ENCODE assay signal across 7 mouse cellular contexts in genomic region chr6:116337466-116337834, GRCm38 (mm10). TPM values are rescaled to one million over a fixed set of nuclear protein-coding genes. Genes with fewer than 3 reads are reported as not detected.
DNase-seq lines count a peak whose midpoint lies in the region; ATAC-seq lines count a peak whose summit lies in the region.

No protein-coding gene starts in this region.

- no peaks in the 10 kb centered on the region for H3K36me3 ChIP-seq in lung, embryonic 16.5 days (ENCODE audit: control insufficient read depth, insufficient read depth, low read length)
- 0 out of 2 replicates have a peak, but pooled peaks cover 4% of the 10 kb centered on the region for H3K36me3 ChIP-seq in forebrain, embryonic 10.5 days (replicated peaks)
- no peaks in the 10 kb centered on the region for H3K36me3 ChIP-seq in limb, embryonic 12.5 days
- no peaks in the 10 kb centered on the region for H3K36me3 ChIP-seq in stomach, embryonic 14.5 days (ENCODE audit: control insufficient read depth, insufficient read depth, low read length)

- ATAC-seq in lung, embryonic 16.5 days (ENCODE audit: low read depth): no peak
- ATAC-seq in limb, embryonic 12.5 days (ENCODE audit: insufficient number of reproducible peaks, insufficient read depth, low FRiP score, low TSS enrichment, low read depth): peak; percentile 43; the same call in 1 of the 2 replicates
- no peak for ATAC-seq in stomach, embryonic 14.5 days (ENCODE audit: insufficient number of reproducible peaks, insufficient read depth, low FRiP score, low read depth)

- H3K27ac ChIP-seq in lung, embryonic 16.5 days (ENCODE audit: low read length): no peak overlapping the region
- H3K27ac ChIP-seq in forebrain, embryonic 10.5 days: peak overlapping the region; percentile 92
- no peak overlapping the region for H3K27ac ChIP-seq in limb, embryonic 12.5 days
- no peak overlapping the region for H3K27ac ChIP-seq in stomach, embryonic 14.5 days (ENCODE audit: low read length)

- DNase-seq in lung, postnatal 4 days: no peak
- DNase-seq in forebrain, embryonic 10.5 days (ENCODE audit: extremely low spot score, low spot score): no peak
- no peak for DNase-seq in layer of hippocampus, adult 11-12 months (ENCODE audit: low spot score)
- no peak for DNase-seq in spleen, adult 12 weeks (ENCODE audit: low spot score)

- peaks cover 3% of the 10 kb centered on the region; the same call in 1 of the 2 replicates for H3K4me1 ChIP-seq in lung, embryonic 16.5 days (replicated peaks; ENCODE audit: control insufficient read depth, insufficient read depth, low read length)
- peaks cover 13% of the 10 kb centered on the region for H3K4me1 ChIP-seq in forebrain, embryonic 10.5 days
- no peaks in the 10 kb centered on the region for H3K4me1 ChIP-seq in limb, embryonic 12.5 days (replicated peaks)
- no peaks in the 10 kb centered on the region; the same call in 1 of the 2 replicates for H3K4me1 ChIP-seq in stomach, embryonic 14.5 days (ENCODE audit: control insufficient read depth, insufficient read depth, low read length)

- H3K9me3 ChIP-seq in lung, embryonic 16.5 days (ENCODE audit: control insufficient read depth, low read length): no peaks in the 10 kb centered on the region
- no peaks in the 10 kb centered on the region for H3K9me3 ChIP-seq in forebrain, embryonic 10.5 days
- H3K9me3 ChIP-seq in limb, embryonic 12.5 days: no peaks in the 10 kb centered on the region
- H3K9me3 ChIP-seq in stomach, embryonic 14.5 days (ENCODE audit: control insufficient read depth, low read depth, low read length): no peaks in the 10 kb centered on the region

- 2% methylated on average over 7 of the region's 7 CpGs for WGBS in lung, embryonic 16.5 days
- 3% methylated on average over 7 of the region's 7 CpGs for WGBS in forebrain, embryonic 10.5 days
- 2% methylated on average over 7 of the region's 7 CpGs for WGBS in limb, embryonic 12.5 days
- WGBS in stomach, embryonic 14.5 days: 2% methylated on average over 7 of the region's 7 CpGs

- H3K27me3 ChIP-seq in lung, embryonic 16.5 days (ENCODE audit: control insufficient read depth, insufficient read depth, low read depth, low read length): no peaks in the 10 kb centered on the region
- peaks cover 15% of the 10 kb centered on the region for H3K27me3 ChIP-seq in forebrain, embryonic 10.5 days (ENCODE audit: poor library complexity, severe bottlenecking)
- H3K27me3 ChIP-seq in limb, embryonic 12.5 days: no peaks in the 10 kb centered on the region
- H3K27me3 ChIP-seq in stomach, embryonic 14.5 days (ENCODE audit: control insufficient read depth, insufficient read depth, low read length): no peaks in the 10 kb centered on the region

- H3K4me3 ChIP-seq in lung, embryonic 16.5 days (ENCODE audit: low read length): peak overlapping the region; percentile 92
- H3K4me3 ChIP-seq in forebrain, embryonic 10.5 days: peak overlapping the region; percentile 95
- H3K4me3 ChIP-seq in limb, embryonic 12.5 days (replicated peaks): peak overlapping the region; percentile 97
- peak overlapping the region; percentile 96 for H3K4me3 ChIP-seq in stomach, embryonic 14.5 days (ENCODE audit: low read depth, low read length)

- peak overlapping the region; percentile 69 for H3K4me2 ChIP-seq in lung, embryonic 16.5 days (ENCODE audit: low read depth, low read length)
- H3K4me2 ChIP-seq in limb, embryonic 12.5 days: peak overlapping the region; percentile 63
- H3K4me2 ChIP-seq in stomach, embryonic 14.5 days (replicated peaks; ENCODE audit: low read depth, low read length): peak overlapping the region; percentile 50

- H3K9ac ChIP-seq in lung, embryonic 16.5 days (ENCODE audit: low read length): peak overlapping the region; percentile 86
- H3K9ac ChIP-seq in limb, embryonic 12.5 days (replicated peaks): peak overlapping the region; percentile 84
- H3K9ac ChIP-seq in stomach, embryonic 14.5 days (replicated peaks; ENCODE audit: low read depth, low read length): peak overlapping the region; percentile 63; the same call in 1 of the 2 replicates

RNA-seq across cellular contexts. Expression of gene March8, which starts 0.4 kb away (rescaled TPM):
- 27.8 and 29.3 TPM in 2 replicates for polyA plus RNA-seq in lung, embryonic 16.5 days (2015; fragmentation: Nextera tagmentation; extraction: Ambion mirVana)
- polyA plus RNA-seq in forebrain, embryonic 10.5 days (2016; fragmentation: Nextera tagmentation; extraction: Ambion mirVana): 25.3 TPM in 2 replicates
- 24.0 and 24.3 TPM in 2 replicates for polyA plus RNA-seq in limb, embryonic 12.5 days (2016; fragmentation: Nextera tagmentation; extraction: Ambion mirVana)
- 34.3 and 38.8 TPM in 2 replicates for polyA plus RNA-seq in stomach, embryonic 14.5 days (2014; fragmentation: Nextera tagmentation; extraction: Ambion mirVana)
